Mouse (Mus musculus) small intestine, adult 2 months (tissue): ENCODE measurements around the gene Wapl. TPM values are rescaled to one million over a fixed set of nuclear protein-coding genes. Genes with fewer than 3 reads are reported as not detected.

Experiments used
- H3K27ac ChIP-seq: fragments of 200-500 bp; 2 replicates; pipeline ENCODE4 v1.5.1; 2012; ENCODE audit warnings: low read depth, low read length, control low read depth, inconsistent platforms; ENCODE audit not compliant: insufficient read depth
- H3K27me3 ChIP-seq: fragments of 200-500 bp; 2 replicates; pipeline ENCODE4 v1.6.1; 2012; ENCODE audit warnings: mild to moderate bottlenecking, moderate library complexity, low read length, inconsistent platforms; ENCODE audit not compliant: control insufficient read depth, insufficient read depth
- H3K36me3 ChIP-seq: fragments of 200-500 bp; 2 replicates; pipeline ENCODE4 v1.6.1; 2012; ENCODE audit warnings: mild to moderate bottlenecking, low read length, control low read depth, inconsistent platforms; ENCODE audit not compliant: control insufficient read depth, insufficient read depth
- H3K4me1 ChIP-seq: fragments of 200-500 bp; 2 replicates; pipeline ENCODE4 v1.6.1; 2012; ENCODE audit warnings: low read length, inconsistent platforms, mixed read lengths; ENCODE audit not compliant: control insufficient read depth, insufficient read depth, insufficient read length
- H3K4me3 ChIP-seq: fragments of 200-500 bp; 2 replicates; pipeline ENCODE4 v1.5.1; 2012; ENCODE audit warnings: low read depth, mild to moderate bottlenecking, control low read depth, inconsistent platforms, low read length, moderate library complexity
- CTCF ChIP-seq: fragments of 200-500 bp; IDR thresholded peaks from 2 replicates; pipeline ENCODE4 v1.5.1; 2012; ENCODE audit warnings: low read depth, mild to moderate bottlenecking, control low read depth, inconsistent platforms, low read length, moderate library complexity, mixed read lengths; ENCODE audit not compliant: insufficient replicate concordance, insufficient read length; ENCODE audit errors: extremely low read depth
- POLR2A ChIP-seq: fragments of 200-500 bp; IDR thresholded peaks from 2 replicates; pipeline ENCODE4 v1.6.1; 2012; ENCODE audit warnings: low read depth, mild to moderate bottlenecking, control low read depth, inconsistent platforms, low read length, moderate library complexity
- WGBS: fragments of 180-500 bp; shearing (Covaris S2); methylation state at CpG from one replicate; pipeline ENCODE4 v1.1.7; 2018; 5-methylcytosine and 5-hydroxymethylcytosine counted together
- polyA plus RNA-seq: library from polyadenylated mRNA; depleted of rRNA; stranded (reverse); fragments of >200 nt; gene quantifications from 2 replicates; pipeline ENCODE4 v1.2.3, GENCODE M21; 2012; rRNA removed

Wapl gene
- 2.1 and 6.0 TPM in 2 replicates for polyA plus RNA-seq

DNA sequence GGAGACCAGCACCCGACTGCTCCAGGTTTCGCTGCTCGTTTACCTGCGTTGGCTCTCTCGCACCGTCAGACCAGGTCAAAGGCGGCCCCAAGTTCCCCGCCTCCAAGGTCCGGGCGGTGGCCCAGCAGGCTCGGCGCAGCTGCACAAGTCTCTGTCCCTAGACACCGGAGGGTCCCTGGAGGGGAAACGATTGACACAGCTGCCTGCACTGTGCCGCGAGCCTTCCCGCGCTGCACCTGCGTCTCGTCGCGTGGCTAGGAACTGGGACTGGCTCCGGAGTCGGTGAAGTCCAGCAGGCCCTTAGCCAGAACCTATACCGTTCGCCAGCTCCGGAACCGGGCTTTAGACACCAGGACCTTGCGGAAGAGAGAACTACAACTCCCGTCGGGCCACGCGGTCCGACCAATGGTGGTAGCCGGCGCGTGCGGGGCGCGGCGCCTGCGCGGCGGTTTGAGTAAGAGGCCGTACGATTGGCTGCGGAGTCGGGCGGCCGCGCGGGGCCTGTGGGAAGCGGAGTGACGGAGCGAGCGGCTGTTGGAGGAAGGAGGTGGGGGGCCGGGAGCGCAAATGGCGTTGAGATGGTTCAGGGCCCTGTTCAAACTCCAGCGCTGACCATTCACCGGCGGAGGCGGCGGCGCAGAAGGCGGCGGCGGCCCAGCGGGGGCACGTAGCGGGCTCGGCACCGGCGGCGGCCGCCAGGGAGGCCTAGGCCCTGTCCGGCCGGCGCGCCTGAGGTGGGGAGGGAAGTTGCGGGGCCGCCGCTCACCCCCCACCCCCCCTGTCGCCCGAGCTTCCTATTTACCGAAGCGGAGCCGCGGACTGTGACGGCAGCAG is at the start of gene Wapl:
Wapl (plus strand) TSS at position 534 of the 834 bp plus-strand sequence.
- WGBS = under 1% methylated on average over 88 of the region's 90 CpGs
- Histone ChIP-seq H3K36me3 (peaks cover 3% of the 10 kb centered on the region; the same call in 1 of the 2 replicates), H3K27me3 (no peaks in the 10 kb centered on the region), H3K27ac (peak within 1 kb of the TSS; percentile 96), H3K4me3 (peak within 1 kb of the TSS; percentile 99), H3K4me1 (peaks cover 17% of the 10 kb centered on the region; the same call in 1 of the 2 replicates)
- TF ChIP-seq POLR2A (peak; percentile 88), CTCF (no peak)

- TF ChIP-seq CTCF = no peak
- TF ChIP-seq POLR2A = no peak
- Histone ChIP-seq H3K36me3 (no peaks in the 10 kb centered on the region), H3K27me3 (no peaks in the 10 kb centered on the region), H3K4me1 (peaks cover 7% of the 10 kb centered on the region; the same call in 1 of the 2 replicates), H3K27ac (0 out of 2 replicates have a peak overlapping the region, but pooled peaks have one; percentile 16), H3K4me3 (no peak overlapping the region)
- 30% methylated on average over 7 of the region's 7 CpGs for WGBS
Observed at GRCm38 (mm10) chr14:34626824-34627223, 46.9 kb upstream of the Wapl start.

GRCm38 (mm10) chr14:34632722-34633448 is 40.8 kb upstream of the Wapl start:
- H3K27ac ChIP-seq = no peak overlapping the region
- TF ChIP-seq CTCF (no peak), POLR2A (no peak)
- H3K27me3 ChIP-seq = no peaks in the 10 kb centered on the region
- WGBS = 47% methylated on average over 10 of the region's 10 CpGs
- no peak overlapping the region for H3K4me3 ChIP-seq
- H3K4me1 ChIP-seq = no peaks in the 10 kb centered on the region
- H3K36me3 ChIP-seq = no peaks in the 10 kb centered on the region

DNA sequence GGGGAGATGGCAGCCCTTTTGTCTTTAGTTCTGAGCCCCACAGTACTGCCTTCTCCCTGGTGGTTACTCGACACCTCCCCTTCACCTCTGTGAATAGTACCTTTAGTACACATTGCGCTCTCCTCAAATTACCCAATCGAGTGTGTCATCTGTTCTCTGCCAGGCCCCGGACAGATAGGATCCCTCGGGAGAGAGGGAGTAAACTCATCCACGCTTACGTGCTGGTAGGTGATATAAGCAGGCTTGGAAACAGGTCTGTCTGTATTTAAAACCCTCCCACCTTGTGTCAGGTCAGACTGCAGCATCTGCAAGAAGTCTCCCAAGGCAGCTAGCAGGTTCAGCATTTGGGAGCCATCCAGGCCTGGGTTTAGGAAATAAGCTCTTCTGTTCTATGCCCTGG is 38.5 kb upstream of the Wapl start:
- no peak overlapping the region for H3K4me3 ChIP-seq
- H3K27me3 ChIP-seq = no peaks in the 10 kb centered on the region
- no peak for TF ChIP-seq CTCF
- no peak for TF ChIP-seq POLR2A
- WGBS = 53% methylated on average over 7 of the region's 7 CpGs
- no peaks in the 10 kb centered on the region for H3K4me1 ChIP-seq
- H3K27ac ChIP-seq = no peak overlapping the region
- no peaks in the 10 kb centered on the region for H3K36me3 ChIP-seq

- Histone ChIP-seq H3K27me3 (no peaks in the 10 kb centered on the region), H3K27ac (no peak overlapping the region), H3K36me3 (no peaks in the 10 kb centered on the region), H3K4me1 (no peaks in the 10 kb centered on the region), H3K4me3 (no peak overlapping the region)
- WGBS = 72% methylated on average over 6 of the region's 6 CpGs
- no peak for TF ChIP-seq CTCF
- no peak for TF ChIP-seq POLR2A
Observed at GRCm38 (mm10) chr14:34635721-34636120, 38.0 kb upstream of the Wapl start.

- TF ChIP-seq CTCF = no peak
- no peak for TF ChIP-seq POLR2A
- no peak overlapping the region for H3K4me3 ChIP-seq
- WGBS = 83% methylated on average over 7 of the region's 7 CpGs
- H3K4me1 ChIP-seq = no peaks in the 10 kb centered on the region
- H3K36me3 ChIP-seq = no peaks in the 10 kb centered on the region
- no peak overlapping the region for H3K27ac ChIP-seq
- H3K27me3 ChIP-seq = no peaks in the 10 kb centered on the region
Observed at GRCm38 (mm10) chr14:34644140-34644539, 29.6 kb upstream of the Wapl start.

GRCm38 (mm10) chr14:34647870-34648475 is 25.8 kb upstream of the Wapl start:
- TF ChIP-seq POLR2A (no peak), CTCF (no peak)
- no peak overlapping the region for H3K4me3 ChIP-seq
- H3K4me1 ChIP-seq = no peaks in the 10 kb centered on the region
- WGBS = 78% methylated on average over 8 of the region's 8 CpGs
- H3K27me3 ChIP-seq = no peaks in the 10 kb centered on the region
- no peaks in the 10 kb centered on the region for H3K36me3 ChIP-seq
- no peak overlapping the region for H3K27ac ChIP-seq
